Mouse (Mus musculus) limb, embryonic 15.5 days (tissue): ENCODE results near the gene Gimap8. TPM values are rescaled to one million over a fixed set of nuclear protein-coding genes. Genes with fewer than 3 reads are reported as not detected.
A peak's percentile ranks its signal among the peaks of the same experiment; 100 is the strongest.
"Not testable (repeated sequence)": the region's sequence is repeated elsewhere in the genome, so short reads cannot be mapped to it uniquely, and the experiment has no call there.

ENCODE experiments used
- ATAC-seq: fragments of 200-750 bp; cut with Nextera tagmentation; 2 replicates; pipeline ENCODE4 v1.8.0; 2017; ENCODE audit warnings: low read depth, moderate TSS enrichment; ENCODE audit not compliant: insufficient number of reproducible peaks, low FRiP score, low TSS enrichment
- H3K27ac ChIP-seq: fragments of 300-500 bp; sonication (generic); 2 replicates; pipeline ENCODE4 v1.5.1; 2015; ENCODE audit warnings: moderate library complexity, mild to moderate bottlenecking, inconsistent platforms
- H3K27me3 ChIP-seq: fragments of 300-500 bp; sonication (generic); 2 replicates; pipeline ENCODE4 v1.6.1; 2015; ENCODE audit warnings: inconsistent platforms
- H3K36me3 ChIP-seq: fragments of 300-500 bp; sonication (generic); 2 replicates; pipeline ENCODE4 v1.6.1; 2015; ENCODE audit warnings: inconsistent platforms
- H3K4me1 ChIP-seq: fragments of 300-500 bp; sonication (generic); 2 replicates; pipeline ENCODE4 v1.6.1; 2015; ENCODE audit warnings: inconsistent platforms
- H3K4me2 ChIP-seq: fragments of 300-500 bp; sonication (generic); 2 replicates; pipeline ENCODE4 v1.6.1; 2015; ENCODE audit warnings: mild to moderate bottlenecking, inconsistent platforms
- H3K4me3 ChIP-seq: fragments of 300-500 bp; sonication (generic); 2 replicates; pipeline ENCODE4 v1.5.1; 2015; ENCODE audit warnings: mild to moderate bottlenecking, inconsistent platforms
- H3K9ac ChIP-seq: fragments of 300-500 bp; sonication (generic); 2 replicates; pipeline ENCODE4 v1.6.1; 2015; ENCODE audit warnings: inconsistent platforms
- H3K9me3 ChIP-seq: fragments of 300-500 bp; sonication (generic); 2 replicates; pipeline ENCODE4 v1.6.1; 2016; ENCODE audit warnings: inconsistent platforms
- WGBS: fragments of 180-500 bp; shearing (Covaris S2); methylation state at CpG from one replicate; pipeline ENCODE4 v1.1.7; 2015; 5-methylcytosine and 5-hydroxymethylcytosine counted together
- polyA plus RNA-seq: library from polyadenylated mRNA; unstranded; fragments of >200 nt; fragmentation: Nextera tagmentation; extraction: Ambion mirVana; gene quantifications from 2 replicates; pipeline ENCODE4 v1.2.1, GENCODE M21; 2015

Gene Gimap8
- 1.4 and 1.5 TPM in 2 replicates for polyA plus RNA-seq

DNA sequence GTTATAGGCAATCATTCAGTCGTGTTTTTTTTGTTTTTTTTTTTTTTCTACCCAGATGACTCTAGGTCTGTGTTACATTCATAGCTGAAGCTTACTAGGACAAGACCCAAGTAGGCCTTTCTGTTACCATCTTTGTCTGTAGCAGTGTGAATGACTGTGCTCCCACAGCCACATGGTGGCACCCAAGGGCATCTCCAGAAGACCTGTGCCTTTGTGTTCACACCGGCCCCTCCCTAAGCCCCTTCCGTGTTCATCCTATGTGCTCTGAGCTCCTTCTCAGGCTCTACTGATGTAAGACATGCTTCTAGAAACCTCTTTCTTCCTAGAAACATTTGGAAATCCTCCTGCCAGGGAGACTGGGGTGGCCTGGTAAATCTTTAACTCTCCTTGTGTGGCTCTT lies at the start of gene Gimap8:
Gene Gimap8, plus strand, starts transcription at position 240 of the 400 bp plus-strand sequence.
- WGBS, result 46% methylated on average over 3 of the region's 3 CpGs
- no peak for ATAC-seq
- no peak within 1 kb of the TSS for H3K9ac ChIP-seq

DNA sequence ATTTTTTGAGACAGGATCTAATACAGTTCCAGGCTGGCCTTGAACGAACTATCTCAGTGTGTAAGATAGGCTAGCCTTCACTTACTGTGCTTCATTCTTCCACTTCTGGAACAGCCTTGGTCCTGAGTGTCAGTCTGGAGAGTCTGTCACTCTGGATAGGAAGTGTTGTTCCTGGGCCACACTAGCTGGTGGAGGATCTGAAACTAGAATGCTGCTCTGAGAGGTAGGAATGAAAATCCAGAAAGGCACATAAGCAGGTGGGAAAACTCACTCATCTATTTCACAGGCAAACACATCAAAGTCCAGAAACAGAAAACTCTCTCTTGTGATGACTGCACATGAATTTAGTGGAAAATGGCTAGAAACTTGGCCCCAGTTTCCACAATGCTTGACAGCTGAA lies 46.4 kb upstream of the Gimap8 start:
- WGBS, result 84% methylated on average over 1 of the region's 1 CpGs
- Histone ChIP-seq H3K27me3 (no peaks in the 10 kb centered on the region), H3K27ac (no peak overlapping the region), H3K4me2 (no peak overlapping the region), H3K9ac (no peak overlapping the region), H3K9me3 (peaks cover 16% of the 10 kb centered on the region; the same call in 1 of the 2 replicates), H3K4me3 (no peak overlapping the region), H3K36me3 (peaks cover 46% of the 10 kb centered on the region), H3K4me1 (peaks cover 12% of the 10 kb centered on the region; the same call in 1 of the 2 replicates)
- ATAC-seq, result no peak

More for the DNA sequence above, at the start of gene Gimap8:
- H3K9me3 ChIP-seq, result no peaks in the 10 kb centered on the region
- no peaks in the 10 kb centered on the region for H3K4me1 ChIP-seq
- H3K27me3 ChIP-seq, result no peaks in the 10 kb centered on the region
- no peaks in the 10 kb centered on the region for H3K36me3 ChIP-seq
- H3K4me3 ChIP-seq, result no peak within 1 kb of the TSS
- H3K27ac ChIP-seq, result no peak within 1 kb of the TSS
- no peak within 1 kb of the TSS for H3K4me2 ChIP-seq

DNA sequence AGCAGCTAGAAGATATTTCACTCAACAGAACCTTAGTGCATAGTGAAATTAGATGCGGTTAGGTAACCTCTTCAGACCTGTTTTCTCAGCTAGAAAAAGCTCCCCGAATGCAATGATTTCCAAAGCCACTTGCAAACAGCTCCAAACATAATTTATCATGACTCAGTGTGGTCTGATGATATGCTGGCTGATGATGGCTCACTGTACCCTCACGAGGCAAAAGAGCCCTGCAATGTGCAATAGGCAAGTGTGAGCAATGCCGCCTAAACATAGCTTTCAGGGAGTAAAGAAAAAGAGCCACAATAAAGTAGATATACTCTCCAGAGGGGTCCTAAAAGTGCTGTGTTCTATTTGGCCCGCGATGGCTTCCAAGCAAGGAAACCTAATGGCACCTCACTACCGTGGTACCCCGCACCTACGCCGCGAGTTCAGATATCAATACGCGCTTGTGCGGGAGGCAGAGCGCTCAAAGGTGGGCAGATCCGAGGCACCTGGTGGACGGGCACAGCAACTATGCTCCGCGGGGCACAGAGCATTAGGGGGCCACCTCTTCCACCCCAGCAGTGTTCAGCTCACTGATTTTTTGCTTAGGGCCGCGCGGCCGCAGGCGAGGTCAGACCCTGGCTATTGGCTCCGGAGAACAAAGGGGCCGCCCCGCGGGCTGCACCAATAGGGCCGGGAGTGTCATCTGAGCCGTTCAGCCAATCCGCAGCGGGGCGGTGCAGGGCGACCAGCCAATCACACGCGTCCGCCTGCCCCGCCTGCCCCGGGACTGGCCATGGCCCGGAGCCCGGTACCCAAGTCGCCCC lies 45.6 kb upstream of the Gimap8 start, which contains the start of gene Zfp775:
Gene Zfp775, plus strand, starts transcription at position 793 of the 809 bp plus-strand sequence.
- Histone ChIP-seq H3K4me1 (peaks cover 12% of the 10 kb centered on the region; the same call in 1 of the 2 replicates), H3K9ac (peak within 1 kb of the TSS; percentile 63), H3K4me3 (peak within 1 kb of the TSS; percentile 65), H3K9me3 (peaks cover 14% of the 10 kb centered on the region; the same call in 1 of the 2 replicates), H3K27ac (peak within 1 kb of the TSS; percentile 79), H3K27me3 (no peaks in the 10 kb centered on the region), H3K36me3 (peaks cover 40% of the 10 kb centered on the region), H3K4me2 (peak within 1 kb of the TSS; percentile 88)
- WGBS, result 4% methylated on average over 42 of the region's 42 CpGs
- ATAC-seq, result peak; percentile 96

DNA sequence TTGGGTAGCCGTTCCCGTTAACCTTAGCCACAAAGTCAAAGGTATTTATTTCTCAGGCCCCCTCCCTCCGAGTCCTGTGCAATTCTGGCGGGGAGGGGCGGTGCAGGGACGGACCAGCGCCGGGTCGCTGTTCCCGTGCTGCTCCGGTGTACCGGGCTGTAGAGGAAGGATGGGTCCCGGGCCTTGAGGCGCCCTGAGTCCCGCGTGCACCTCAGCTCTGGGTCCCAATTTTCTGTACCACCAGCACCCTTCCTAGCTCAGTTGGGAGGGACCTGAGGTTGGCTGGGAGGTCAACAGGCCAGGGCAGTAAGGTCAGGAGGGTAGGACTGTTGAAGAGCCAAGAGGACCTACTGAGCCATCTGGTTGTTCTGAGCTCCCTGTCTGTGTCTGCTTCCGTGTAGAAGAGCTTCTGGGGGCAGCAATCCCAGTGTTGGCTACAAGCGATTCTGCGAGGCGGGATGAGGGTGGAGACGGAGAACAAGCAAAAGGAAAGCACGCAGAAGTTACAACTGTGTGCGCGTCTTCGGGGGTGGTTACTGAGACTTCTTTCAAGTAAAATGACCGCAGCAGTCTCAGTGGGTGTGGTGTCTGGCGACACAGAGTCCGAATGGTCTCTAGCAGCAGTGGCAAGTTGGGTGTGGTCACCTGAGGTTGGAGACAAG lies 44.8 kb upstream of the Gimap8 start:
- peaks cover 32% of the 10 kb centered on the region for H3K36me3 ChIP-seq
- peak overlapping the region; percentile 79 for H3K27ac ChIP-seq
- WGBS, result under 1% methylated on average over 28 of the region's 28 CpGs
- H3K27me3 ChIP-seq, result no peaks in the 10 kb centered on the region
- peaks cover 12% of the 10 kb centered on the region; the same call in 1 of the 2 replicates for H3K4me1 ChIP-seq
- H3K4me2 ChIP-seq, result peak overlapping the region; percentile 88
- ATAC-seq, result peak; percentile 78
- H3K9ac ChIP-seq, result peak overlapping the region; percentile 63
- peaks cover 8% of the 10 kb centered on the region; the same call in 1 of the 2 replicates for H3K9me3 ChIP-seq
- peak overlapping the region; percentile 65 for H3K4me3 ChIP-seq

DNA sequence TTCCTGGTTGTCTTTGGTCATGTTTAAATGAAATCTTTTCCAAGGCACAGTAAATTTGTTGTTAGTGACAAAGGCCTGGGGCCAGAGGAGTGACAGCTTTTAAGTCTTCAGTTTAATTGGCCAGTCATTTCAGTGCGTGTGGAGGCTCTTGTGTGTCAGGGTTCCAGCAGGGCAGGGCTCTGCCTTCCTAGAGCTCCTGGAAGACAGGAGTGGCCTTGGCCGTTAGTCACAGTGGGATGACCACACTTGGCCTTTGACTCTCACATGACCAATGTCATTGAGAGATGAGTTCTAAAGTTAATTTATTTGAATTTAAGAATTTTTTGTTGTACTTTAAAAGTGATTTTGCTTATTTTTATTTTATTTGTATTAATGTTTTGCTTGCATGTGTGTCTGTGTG lies 38.9 kb upstream of the Gimap8 start:
- WGBS, result 50% methylated on average over 2 of the region's 2 CpGs
- Histone ChIP-seq H3K36me3 (peaks cover 4% of the 10 kb centered on the region; the same call in 1 of the 2 replicates), H3K9me3 (no peaks in the 10 kb centered on the region), H3K4me1 (no peaks in the 10 kb centered on the region), H3K4me2 (no peak overlapping the region), H3K27me3 (no peaks in the 10 kb centered on the region), H3K4me3 (no peak overlapping the region), H3K27ac (no peak overlapping the region), H3K9ac (no peak overlapping the region)
- no peak for ATAC-seq

DNA sequence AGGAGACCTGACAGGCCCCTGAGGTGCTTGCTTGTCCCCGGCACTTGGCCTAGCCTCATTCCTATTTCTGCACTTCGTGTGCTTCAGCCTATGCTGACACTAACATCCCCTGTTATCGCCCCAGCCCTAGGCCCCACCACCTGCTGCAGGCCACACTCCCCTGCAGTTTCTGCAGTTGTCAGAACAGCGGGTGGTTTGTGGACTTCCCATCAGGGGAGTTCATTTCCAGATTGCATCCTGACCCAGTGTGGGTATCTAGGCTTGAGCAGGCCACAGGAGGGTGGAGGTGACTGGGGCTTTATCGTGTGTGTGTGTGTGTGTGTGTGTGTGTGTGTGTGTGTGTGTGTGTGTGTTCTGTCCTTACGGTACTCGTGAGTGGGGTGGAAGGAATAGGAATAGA lies 37.5 kb upstream of the Gimap8 start:
- Histone ChIP-seq H3K27ac (no peak overlapping the region; the same call in 1 of the 2 replicates), H3K9ac (no peak overlapping the region), H3K36me3 (peaks cover 10% of the 10 kb centered on the region; the same call in 1 of the 2 replicates), H3K4me3 (no peak overlapping the region), H3K27me3 (no peaks in the 10 kb centered on the region), H3K4me2 (no peak overlapping the region), H3K9me3 (no peaks in the 10 kb centered on the region), H3K4me1 (no peaks in the 10 kb centered on the region)
- 63% methylated on average over 7 of the region's 7 CpGs for WGBS
- 0 out of 2 replicates have a peak, but pooled peaks have one; percentile 19 for ATAC-seq

DNA sequence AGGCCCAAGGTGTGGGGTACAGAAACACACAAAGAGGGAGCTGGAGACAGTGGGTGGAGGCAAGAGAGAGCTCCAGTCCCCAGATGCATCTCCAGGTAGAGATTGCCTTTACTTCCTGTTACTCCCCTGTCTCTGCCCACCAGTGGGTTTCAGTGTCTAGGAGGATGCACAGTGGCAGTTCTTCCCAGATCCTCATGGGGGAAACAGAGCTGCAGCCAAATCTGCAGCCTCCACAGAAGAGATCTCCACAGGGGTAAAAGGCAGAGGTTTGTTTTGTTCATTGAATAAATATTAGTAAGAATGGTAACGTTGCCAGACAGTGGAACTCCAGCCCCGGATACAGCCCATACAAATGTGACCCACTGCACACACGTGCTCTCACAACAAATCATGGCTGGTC lies 36.4 kb upstream of the Gimap8 start:
- Histone ChIP-seq H3K27ac (no peak overlapping the region), H3K9ac (no peak overlapping the region), H3K9me3 (no peaks in the 10 kb centered on the region), H3K4me3 (no peak overlapping the region), H3K4me2 (no peak overlapping the region), H3K4me1 (no peaks in the 10 kb centered on the region), H3K27me3 (no peaks in the 10 kb centered on the region), H3K36me3 (peaks cover 11% of the 10 kb centered on the region; the same call in 1 of the 2 replicates)
- WGBS, result 85% methylated on average over 3 of the region's 3 CpGs
- no peak for ATAC-seq

DNA sequence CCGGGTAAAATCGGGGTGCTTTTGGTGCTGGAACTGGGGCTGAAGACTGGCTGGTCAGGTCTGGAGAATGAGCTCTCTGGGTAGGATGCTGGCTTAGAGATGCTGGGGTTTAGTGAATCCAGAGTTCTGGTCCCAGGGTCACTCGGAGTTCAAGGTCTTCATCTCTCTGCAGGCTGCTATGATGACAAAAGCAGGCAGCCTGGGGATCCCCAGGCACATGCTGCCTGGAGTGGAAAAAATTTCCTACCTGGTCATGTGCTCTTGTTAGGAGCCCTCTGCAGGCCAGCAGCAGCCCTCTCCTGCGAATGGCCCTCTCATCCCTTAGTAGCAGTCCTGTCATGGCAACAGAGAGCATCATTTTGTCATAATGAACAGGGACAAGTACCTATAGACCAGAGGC lies 33.6 kb upstream of the Gimap8 start:
- Histone ChIP-seq H3K4me2 (no peak overlapping the region), H3K9me3 (no peaks in the 10 kb centered on the region), H3K4me3 (no peak overlapping the region), H3K27ac (no peak overlapping the region), H3K9ac (no peak overlapping the region), H3K4me1 (no peaks in the 10 kb centered on the region), H3K36me3 (peaks cover 15% of the 10 kb centered on the region; the same call in 1 of the 2 replicates), H3K27me3 (no peaks in the 10 kb centered on the region)
- 82% methylated on average over 4 of the region's 4 CpGs for WGBS
- ATAC-seq, result no peak

DNA sequence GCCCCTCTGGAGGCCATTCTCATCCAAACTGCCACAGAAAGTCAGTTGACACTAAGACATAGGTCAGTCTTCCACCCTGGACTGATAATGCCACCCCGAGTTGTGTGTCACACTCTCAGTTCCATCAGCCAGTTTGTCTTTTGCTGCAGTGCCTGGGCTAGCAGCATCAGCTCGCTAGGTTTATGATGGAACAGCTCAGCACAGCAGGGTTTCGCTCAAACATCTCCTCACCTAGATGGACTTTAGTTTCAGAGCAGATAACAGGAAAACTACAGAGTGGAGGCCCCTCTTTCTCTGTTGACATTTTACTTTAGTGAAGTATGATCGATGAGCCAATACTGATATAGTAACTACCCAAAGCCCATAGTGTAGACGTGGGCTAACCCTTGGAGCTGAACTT lies 32.3 kb upstream of the Gimap8 start:
- Histone ChIP-seq H3K4me3 (no peak overlapping the region), H3K4me1 (no peaks in the 10 kb centered on the region), H3K36me3 (peaks cover 23% of the 10 kb centered on the region), H3K9ac (no peak overlapping the region), H3K4me2 (no peak overlapping the region), H3K27ac (no peak overlapping the region), H3K27me3 (no peaks in the 10 kb centered on the region), H3K9me3 (no peaks in the 10 kb centered on the region)
- no peak for ATAC-seq
- WGBS, result 91% methylated on average over 5 of the region's 5 CpGs

DNA sequence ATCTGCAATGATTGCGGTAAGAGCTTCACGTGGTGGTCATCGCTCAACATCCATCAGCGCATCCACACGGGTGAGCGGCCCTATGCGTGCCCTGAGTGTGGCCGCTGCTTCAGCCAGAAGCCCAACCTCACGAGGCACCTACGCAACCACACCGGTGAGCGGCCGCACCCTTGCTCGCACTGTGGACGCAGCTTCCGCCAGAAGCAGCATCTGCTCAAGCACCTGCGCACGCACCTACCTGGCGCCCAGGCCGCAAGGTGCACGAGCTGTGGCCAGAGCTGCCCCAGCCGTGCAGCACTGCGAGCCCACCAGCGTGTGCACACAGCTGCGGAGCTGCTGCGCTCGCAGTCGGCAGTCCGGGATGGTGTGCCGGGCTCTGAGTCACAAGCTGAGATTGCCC lies 27.0 kb upstream of the Gimap8 start:
- H3K4me3 ChIP-seq, result no peak overlapping the region
- H3K4me2 ChIP-seq, result no peak overlapping the region
- H3K4me1 ChIP-seq, result no peaks in the 10 kb centered on the region
- no peak overlapping the region for H3K27ac ChIP-seq
- peaks cover 27% of the 10 kb centered on the region for H3K36me3 ChIP-seq
- peaks cover under 1% of the 10 kb centered on the region; the same call in 1 of the 2 replicates for H3K27me3 ChIP-seq
- no peak for ATAC-seq
- no peaks in the 10 kb centered on the region for H3K9me3 ChIP-seq
- WGBS, result 96% methylated on average over 30 of the region's 30 CpGs
- no peak overlapping the region for H3K9ac ChIP-seq

DNA sequence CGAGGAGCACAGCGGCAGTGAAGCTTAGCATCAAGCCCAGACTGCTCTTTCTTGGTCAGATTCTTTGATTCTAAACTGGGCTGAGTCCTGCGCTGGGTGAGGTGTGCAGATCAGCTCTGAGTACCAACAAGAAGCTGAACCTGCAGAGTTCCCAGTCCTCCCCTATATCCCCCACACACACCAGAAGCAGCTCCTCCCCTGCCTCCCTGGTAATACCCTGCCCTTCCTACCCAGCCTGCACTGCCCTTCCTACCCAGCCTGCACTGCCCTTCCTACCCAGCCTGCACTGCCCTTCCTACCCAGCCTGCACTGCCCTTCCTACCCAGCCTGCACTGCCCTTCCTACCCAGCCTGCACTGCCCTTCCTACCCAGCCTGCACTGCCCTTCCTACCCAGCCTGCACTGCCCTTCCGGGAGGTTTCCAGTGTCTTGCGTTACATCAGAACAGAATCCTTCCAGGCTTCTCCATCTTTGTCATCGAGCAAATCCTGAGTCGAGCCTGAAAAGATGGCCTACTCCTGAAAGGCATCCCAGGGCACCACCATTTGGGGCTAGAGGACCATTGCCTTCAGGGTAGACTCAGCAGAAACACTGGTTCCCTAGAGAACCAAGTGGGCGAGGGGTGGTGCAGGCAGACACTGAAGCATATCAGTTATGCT lies 24.7 kb upstream of the Gimap8 start:
- peaks cover 17% of the 10 kb centered on the region for H3K27me3 ChIP-seq
- peaks cover 23% of the 10 kb centered on the region for H3K36me3 ChIP-seq
- not testable (repeated sequence) for H3K4me3 ChIP-seq, H3K4me1 ChIP-seq, H3K4me2 ChIP-seq, ATAC-seq, H3K27ac ChIP-seq, H3K9ac ChIP-seq, H3K9me3 ChIP-seq
- WGBS, result 87% methylated on average over 8 of the region's 8 CpGs
